Mouse (Mus musculus) layer of hippocampus, postnatal 25 days (tissue): ENCODE data around the gene Uqcc1. TPM values are rescaled to one million over a fixed set of nuclear protein-coding genes. Genes with fewer than 3 reads are reported as not detected.
"Not testable (repeated sequence)": the region's sequence is repeated elsewhere in the genome, so short reads cannot be mapped to it uniquely, and the experiment has no call there.

ENCODE experiments used
- DNase-seq, 2 experiments: peaks; one replicate each; pipeline ENCODE4 v3.0.0; 2022; ENCODE audit warnings: mixed read lengths in 2 of 2, low spot score in 1 of 2; ENCODE audit errors: extremely low spot score in 1 of 2
- total RNA-seq, 2 experiments: library from RNA; stranded (reverse); gene quantifications; 2 replicates each; pipeline ENCODE4 v1.2.3; 2021

Gene Uqcc1
- total RNA-seq, 2 experiments from 2014 or later: 60.8 to 74.1 TPM

GRCm38 (mm10) chr2:155862573-155863300, 67.4 kb downstream of the Uqcc1 start:
- no peak for DNase-seq

- DNase-seq: no peak
These were observed 68.5 kb downstream of the Uqcc1 start for GRCm38 (mm10) chr2:155861581-155861980.

- no peak for DNase-seq
These were observed 70.0 kb downstream of the Uqcc1 start for GRCm38 (mm10) chr2:155860102-155860501.

- no peak for DNase-seq
These were observed 77.6 kb downstream of the Uqcc1 start for GRCm38 (mm10) chr2:155852536-155852935.

- no peak for DNase-seq
These were observed 80.0 kb downstream of the Uqcc1 start for GRCm38 (mm10) chr2:155850120-155850519.

GRCm38 (mm10) chr2:155849464-155849863, 80.6 kb downstream of the Uqcc1 start:
- DNase-seq: no peak

GRCm38 (mm10) chr2:155848291-155848690, 81.8 kb downstream of the Uqcc1 start:
- peak; percentile 56 to 89 for DNase-seq

- DNase-seq: no peak
These were observed 83.2 kb downstream of the Uqcc1 start for GRCm38 (mm10) chr2:155846930-155847329.

- DNase-seq: no peak
These were observed 91.1 kb downstream of the Uqcc1 start for GRCm38 (mm10) chr2:155838961-155839360.

- no peak for DNase-seq
These were observed 92.1 kb downstream of the Uqcc1 start for GRCm38 (mm10) chr2:155837961-155838360.

GRCm38 (mm10) chr2:155834732-155835131, 95.4 kb downstream of the Uqcc1 start, which contains the start of gene Fam83c:
Gene Fam83c (minus strand): TSS chr2:155834854.
- DNase-seq: no peak

- DNase-seq: not testable (repeated sequence)
These were observed 98.0 kb downstream of the Uqcc1 start for GRCm38 (mm10) chr2:155832087-155832486.

- DNase-seq: no peak
These were observed 98.8 kb downstream of the Uqcc1 start for GRCm38 (mm10) chr2:155831302-155831701.

GRCm38 (mm10) chr2:155830841-155831240, 99.3 kb downstream of the Uqcc1 start:
- no peak for DNase-seq

- DNase-seq: peak; percentile 56 to 68
These were observed 103.3 kb downstream of the Uqcc1 start, which contains the start of gene Eif6 for GRCm38 (mm10) chr2:155826630-155827424. Gene Eif6 (minus strand): TSS chr2:155826925.

- no peak for DNase-seq
These were observed 104.0 kb downstream of the Uqcc1 start for GRCm38 (mm10) chr2:155825904-155826629.

GRCm38 (mm10) chr2:155823722-155824121, 106.4 kb downstream of the Uqcc1 start:
- DNase-seq: no peak

- no peak for DNase-seq
These were observed 109.3 kb downstream of the Uqcc1 start for GRCm38 (mm10) chr2:155820779-155821178.

- no peak for DNase-seq
These were observed 110.5 kb downstream of the Uqcc1 start for GRCm38 (mm10) chr2:155819449-155820251.

GRCm38 (mm10) chr2:155819392-155819448, 110.9 kb downstream of the Uqcc1 start, which contains the start of gene BC029722:
Gene BC029722 (minus strand): TSS chr2:155819426.
- no peak for DNase-seq
